Mouse (Mus musculus): ENCODE measurements around the gene Ddah1. TPM values are rescaled to one million over a fixed set of nuclear protein-coding genes. Genes with fewer than 3 reads are reported as not detected.

The Ddah1 gene
- polyA plus RNA-seq, 1 experiment from 2014 or later = 20.2 TPM

GRCm38 (mm10) chr3:145779279-145779973, 21.0 kb downstream of the Ddah1 start:
- Histone ChIP-seq H3K27me3 (ENCODE audit: control insufficient read depth, insufficient read depth, low read length) (no peaks in the 10 kb centered on the region), H3K27ac (replicated peaks) (no peak overlapping the region), H3K4me3 (ENCODE audit: low read depth, low read length) (no peak overlapping the region), H3K4me1 (replicated peaks; ENCODE audit: control insufficient read depth, insufficient read depth) (no peaks in the 10 kb centered on the region; the same call in 1 of the 2 replicates), H3K4me2 (replicated peaks; ENCODE audit: low read depth) (no peak overlapping the region), H3K9ac (ENCODE audit: low read length) (no peak overlapping the region), H3K36me3 (ENCODE audit: control insufficient read depth, insufficient read depth, low read length) (no peaks in the 10 kb centered on the region), H3K9me3 (ENCODE audit: control insufficient read depth, low read length) (no peaks in the 10 kb centered on the region)
- TF ChIP-seq EP300 (optimal IDR thresholded peaks at IDR 0.05) (no peak), CTCF (IDR thresholded peaks at IDR 0.05; ENCODE audit: low read depth) (no peak)
- WGBS = 28% methylated on average over 5 of the region's 5 CpGs
- ATAC-seq (ENCODE audit: low FRiP score, low TSS enrichment) = no peak
- no peak for DNase-seq (ENCODE audit: low spot score)

- 0 out of 2 replicates have a peak, but pooled peaks have one; percentile 40 for ATAC-seq (ENCODE audit: low FRiP score, low TSS enrichment)
- DNase-seq (ENCODE audit: low spot score) = peak; percentile 33
- Histone ChIP-seq H3K9ac (ENCODE audit: low read length) (no peak overlapping the region), H3K4me2 (replicated peaks; ENCODE audit: low read depth) (no peak overlapping the region), H3K36me3 (ENCODE audit: control insufficient read depth, insufficient read depth, low read length) (no peaks in the 10 kb centered on the region), H3K9me3 (ENCODE audit: control insufficient read depth, low read length) (no peaks in the 10 kb centered on the region), H3K4me3 (ENCODE audit: low read depth, low read length) (no peak overlapping the region), H3K27ac (replicated peaks) (no peak overlapping the region), H3K4me1 (replicated peaks; ENCODE audit: control insufficient read depth, insufficient read depth) (no peaks in the 10 kb centered on the region; the same call in 1 of the 2 replicates), H3K27me3 (ENCODE audit: control insufficient read depth, insufficient read depth, low read length) (no peaks in the 10 kb centered on the region)
- TF ChIP-seq CTCF (IDR thresholded peaks at IDR 0.05; ENCODE audit: low read depth) (no peak), EP300 (optimal IDR thresholded peaks at IDR 0.05) (no peak)
- WGBS = 59% methylated on average over 14 of the region's 14 CpGs
Observed at GRCm38 (mm10) chr3:145780784-145781442, 22.4 kb downstream of the Ddah1 start.

GRCm38 (mm10) chr3:145785244-145785643, 26.8 kb downstream of the Ddah1 start:
- no peak for ATAC-seq (ENCODE audit: low FRiP score, low TSS enrichment)
- 56% methylated on average over 7 of the region's 7 CpGs for WGBS
- no peak for DNase-seq (ENCODE audit: low spot score)
- Histone ChIP-seq H3K4me3 (ENCODE audit: low read depth, low read length) (no peak overlapping the region), H3K27ac (replicated peaks) (no peak overlapping the region), H3K4me1 (replicated peaks; ENCODE audit: control insufficient read depth, insufficient read depth) (no peaks in the 10 kb centered on the region), H3K9me3 (ENCODE audit: control insufficient read depth, low read length) (no peaks in the 10 kb centered on the region), H3K36me3 (ENCODE audit: control insufficient read depth, insufficient read depth, low read length) (no peaks in the 10 kb centered on the region), H3K4me2 (replicated peaks; ENCODE audit: low read depth) (no peak overlapping the region), H3K27me3 (ENCODE audit: control insufficient read depth, insufficient read depth, low read length) (no peaks in the 10 kb centered on the region), H3K9ac (ENCODE audit: low read length) (no peak overlapping the region)
- TF ChIP-seq CTCF (IDR thresholded peaks at IDR 0.05; ENCODE audit: low read depth) (no peak), EP300 (optimal IDR thresholded peaks at IDR 0.05) (no peak)

DNA sequence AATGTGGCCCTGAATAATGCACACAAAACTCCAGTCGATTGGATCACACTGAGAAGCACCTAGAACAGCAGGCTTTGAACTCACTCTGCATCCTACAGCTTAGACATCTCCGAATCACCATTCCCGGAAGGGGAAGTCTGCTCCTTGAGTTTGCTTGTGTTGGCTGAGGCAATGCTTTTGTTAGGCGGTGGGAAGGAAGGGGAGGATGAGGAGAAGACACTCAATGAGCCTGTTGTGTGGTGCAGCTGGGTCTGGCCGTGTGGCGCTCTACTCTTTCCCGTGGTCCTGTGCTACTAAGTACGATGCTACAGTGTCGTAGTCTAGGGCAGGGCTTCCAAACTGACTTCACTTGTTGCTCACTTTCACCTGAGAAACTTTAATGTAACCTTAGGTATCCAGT, 28.8 kb downstream of the Ddah1 start:
- H3K4me1 ChIP-seq (replicated peaks; ENCODE audit: control insufficient read depth, insufficient read depth) = no peaks in the 10 kb centered on the region
- H3K4me2 ChIP-seq (replicated peaks; ENCODE audit: low read depth) = no peak overlapping the region
- H3K36me3 ChIP-seq (ENCODE audit: control insufficient read depth, insufficient read depth, low read length) = no peaks in the 10 kb centered on the region
- 78% methylated on average over 9 of the region's 9 CpGs for WGBS
- H3K4me3 ChIP-seq (ENCODE audit: low read depth, low read length) = no peak overlapping the region
- no peaks in the 10 kb centered on the region for H3K27me3 ChIP-seq (ENCODE audit: control insufficient read depth, insufficient read depth, low read length)
- no peak for TF ChIP-seq EP300 (optimal IDR thresholded peaks at IDR 0.05)
- no peak for TF ChIP-seq CTCF (IDR thresholded peaks at IDR 0.05; ENCODE audit: low read depth)
- no peak overlapping the region for H3K9ac ChIP-seq (ENCODE audit: low read length)
- H3K27ac ChIP-seq (replicated peaks) = no peak overlapping the region
- ATAC-seq (ENCODE audit: low FRiP score, low TSS enrichment) (no peak), DNase-seq (ENCODE audit: low spot score) (no peak)
- no peaks in the 10 kb centered on the region for H3K9me3 ChIP-seq (ENCODE audit: control insufficient read depth, low read length)

DNA sequence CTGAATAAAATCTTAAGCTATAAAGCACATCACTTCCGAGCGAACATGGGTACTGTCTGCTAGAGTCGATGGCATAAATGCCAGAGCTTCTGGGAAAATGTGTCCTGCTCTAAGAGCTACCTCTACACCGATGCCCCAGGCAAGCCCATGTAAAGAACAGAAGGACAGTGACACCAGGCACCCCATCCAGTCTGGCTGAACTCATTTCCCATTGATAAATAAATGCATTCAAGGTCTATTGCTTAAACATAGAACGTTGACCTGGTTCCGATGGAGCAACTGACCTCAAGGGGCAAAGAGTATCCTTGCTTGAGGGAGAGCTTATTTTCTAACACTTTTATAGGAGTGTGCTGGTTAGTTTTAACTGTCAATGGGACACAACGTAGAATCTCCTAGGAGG, 30.6 kb downstream of the Ddah1 start:
- H3K27me3 ChIP-seq (ENCODE audit: control insufficient read depth, insufficient read depth, low read length) = no peaks in the 10 kb centered on the region
- TF ChIP-seq CTCF (IDR thresholded peaks at IDR 0.05; ENCODE audit: low read depth) = no peak
- no peak for TF ChIP-seq EP300 (optimal IDR thresholded peaks at IDR 0.05)
- no peaks in the 10 kb centered on the region for H3K9me3 ChIP-seq (ENCODE audit: control insufficient read depth, low read length)
- no peak overlapping the region for H3K4me2 ChIP-seq (replicated peaks; ENCODE audit: low read depth)
- no peak for DNase-seq (ENCODE audit: low spot score)
- no peak overlapping the region for H3K27ac ChIP-seq (replicated peaks)
- H3K4me3 ChIP-seq (ENCODE audit: low read depth, low read length) = no peak overlapping the region
- no peaks in the 10 kb centered on the region for H3K36me3 ChIP-seq (ENCODE audit: control insufficient read depth, insufficient read depth, low read length)
- 89% methylated on average over 7 of the region's 7 CpGs for WGBS
- H3K9ac ChIP-seq (ENCODE audit: low read length) = no peak overlapping the region
- ATAC-seq (ENCODE audit: low FRiP score, low TSS enrichment) = no peak
- no peaks in the 10 kb centered on the region for H3K4me1 ChIP-seq (replicated peaks; ENCODE audit: control insufficient read depth, insufficient read depth)

GRCm38 (mm10) chr3:145790233-145790632, 31.8 kb downstream of the Ddah1 start:
- Histone ChIP-seq H3K4me2 (replicated peaks; ENCODE audit: low read depth) (no peak overlapping the region), H3K9ac (ENCODE audit: low read length) (no peak overlapping the region), H3K4me1 (replicated peaks; ENCODE audit: control insufficient read depth, insufficient read depth) (no peaks in the 10 kb centered on the region), H3K27ac (replicated peaks) (no peak overlapping the region), H3K36me3 (ENCODE audit: control insufficient read depth, insufficient read depth, low read length) (no peaks in the 10 kb centered on the region), H3K4me3 (ENCODE audit: low read depth, low read length) (no peak overlapping the region), H3K9me3 (ENCODE audit: control insufficient read depth, low read length) (no peaks in the 10 kb centered on the region), H3K27me3 (ENCODE audit: control insufficient read depth, insufficient read depth, low read length) (no peaks in the 10 kb centered on the region)
- ATAC-seq (ENCODE audit: low FRiP score, low TSS enrichment) (no peak), DNase-seq (ENCODE audit: low spot score) (no peak)
- TF ChIP-seq EP300 (optimal IDR thresholded peaks at IDR 0.05) (no peak), CTCF (IDR thresholded peaks at IDR 0.05; ENCODE audit: low read depth) (no peak)
- WGBS = 76% methylated on average over 3 of the region's 3 CpGs
